Mouse (Mus musculus): ENCODE data around the gene Pfkm. TPM values are rescaled to one million over a fixed set of nuclear protein-coding genes. Genes with fewer than 3 reads are reported as not detected.

Gene Pfkm
- total RNA-seq, 1 experiment from 2014 or later: 2.6 TPM

GRCm38 (mm10) chr15:98093121-98094011 is 977 bp downstream of the Pfkm start, which contains the start of gene Senp1:
Gene Senp1 (minus strand): TSS chr15:98093744.
- peak; percentile 79 for ATAC-seq (replicated peaks; ENCODE audit: insufficient number of reproducible peaks, low FRiP score, low TSS enrichment, poor library complexity, severe bottlenecking)

GRCm38 (mm10) chr15:98094905-98095304 is 2.5 kb downstream of the Pfkm start:
- ATAC-seq (replicated peaks; ENCODE audit: insufficient number of reproducible peaks, low FRiP score, low TSS enrichment, poor library complexity, severe bottlenecking): no peak

GRCm38 (mm10) chr15:98096957-98097356 is 4.6 kb downstream of the Pfkm start:
- no peak for ATAC-seq (replicated peaks; ENCODE audit: insufficient number of reproducible peaks, low FRiP score, low TSS enrichment, poor library complexity, severe bottlenecking)

GRCm38 (mm10) chr15:98098519-98098918 is 6.1 kb downstream of the Pfkm start:
- ATAC-seq (replicated peaks; ENCODE audit: insufficient number of reproducible peaks, low FRiP score, low TSS enrichment, poor library complexity, severe bottlenecking): no peak

- ATAC-seq (replicated peaks; ENCODE audit: insufficient number of reproducible peaks, low FRiP score, low TSS enrichment, poor library complexity, severe bottlenecking): 0 out of 2 replicates have a peak, but pooled peaks have one; percentile 9
Observed at GRCm38 (mm10) chr15:98102401-98102800, 10.0 kb downstream of the Pfkm start.

DNA sequence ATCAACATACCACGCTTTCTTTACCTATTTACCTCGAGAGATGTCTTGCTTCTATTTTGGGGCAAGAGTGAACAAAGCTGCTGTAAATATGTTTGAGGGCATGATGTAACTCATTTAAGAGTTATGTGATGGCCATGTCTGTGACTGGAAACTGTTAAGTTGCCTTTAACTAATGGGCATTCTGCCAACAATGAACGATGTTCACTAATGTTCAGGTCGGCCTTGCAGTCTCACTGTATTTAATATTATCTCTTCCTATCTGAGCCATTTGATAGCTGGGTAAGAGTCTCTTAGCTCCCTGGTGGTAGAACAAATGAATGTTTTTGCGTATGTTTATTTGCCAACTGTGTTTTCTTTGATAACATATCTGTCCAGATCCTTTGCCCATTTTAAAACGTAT is 14.1 kb downstream of the Pfkm start:
- no peak for ATAC-seq (replicated peaks; ENCODE audit: insufficient number of reproducible peaks, low FRiP score, low TSS enrichment, poor library complexity, severe bottlenecking)

DNA sequence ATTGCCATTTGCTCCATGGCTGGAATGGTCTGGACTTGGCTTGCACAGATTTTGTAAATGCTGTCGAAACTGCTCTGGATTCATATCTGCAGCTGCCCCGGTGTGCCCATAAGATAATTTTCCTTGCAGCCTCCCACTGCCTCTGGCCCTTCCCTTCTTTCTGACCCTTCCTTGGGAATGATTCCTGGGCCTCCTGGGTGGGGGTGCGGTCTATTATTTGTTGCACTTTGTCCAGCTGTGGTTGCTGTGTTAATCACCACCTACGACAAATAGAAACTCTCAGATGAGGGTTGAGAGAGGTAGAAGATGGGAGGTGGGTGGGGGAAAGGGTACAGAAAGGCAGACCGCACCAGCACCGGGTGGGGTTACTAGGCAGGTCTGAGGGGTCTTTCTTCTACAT is 14.8 kb downstream of the Pfkm start:
- no peak for ATAC-seq (replicated peaks; ENCODE audit: insufficient number of reproducible peaks, low FRiP score, low TSS enrichment, poor library complexity, severe bottlenecking)

DNA sequence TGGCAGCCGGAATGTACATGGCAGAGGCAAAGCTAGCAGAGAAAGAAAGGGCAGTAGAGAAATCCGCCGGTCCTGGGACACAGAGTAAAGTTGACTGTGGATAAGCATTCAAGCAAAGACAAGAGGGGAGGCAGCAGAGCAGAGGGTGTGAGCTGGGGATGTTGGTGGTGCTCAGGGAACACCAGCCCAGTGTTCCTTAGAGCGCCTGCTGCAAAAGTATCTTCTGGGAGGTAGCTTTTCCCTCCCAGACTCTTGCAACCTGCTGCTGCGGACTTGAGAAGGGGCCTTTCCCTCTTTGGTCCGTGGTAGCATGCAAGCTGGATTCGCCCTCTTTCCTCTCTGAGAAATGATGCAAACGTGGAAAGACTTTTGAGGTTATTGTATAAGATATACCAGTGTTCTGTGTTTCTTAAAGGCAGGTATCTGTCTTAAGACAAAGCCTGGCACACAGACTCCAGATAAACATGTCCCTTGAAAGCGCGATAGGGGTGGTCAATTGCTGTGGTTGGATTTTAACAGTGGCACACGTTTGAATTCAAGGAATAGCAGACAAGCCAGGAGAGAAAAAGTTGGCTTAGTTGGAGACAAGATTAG is 15.4 kb downstream of the Pfkm start:
- no peak for ATAC-seq (replicated peaks; ENCODE audit: insufficient number of reproducible peaks, low FRiP score, low TSS enrichment, poor library complexity, severe bottlenecking)

DNA sequence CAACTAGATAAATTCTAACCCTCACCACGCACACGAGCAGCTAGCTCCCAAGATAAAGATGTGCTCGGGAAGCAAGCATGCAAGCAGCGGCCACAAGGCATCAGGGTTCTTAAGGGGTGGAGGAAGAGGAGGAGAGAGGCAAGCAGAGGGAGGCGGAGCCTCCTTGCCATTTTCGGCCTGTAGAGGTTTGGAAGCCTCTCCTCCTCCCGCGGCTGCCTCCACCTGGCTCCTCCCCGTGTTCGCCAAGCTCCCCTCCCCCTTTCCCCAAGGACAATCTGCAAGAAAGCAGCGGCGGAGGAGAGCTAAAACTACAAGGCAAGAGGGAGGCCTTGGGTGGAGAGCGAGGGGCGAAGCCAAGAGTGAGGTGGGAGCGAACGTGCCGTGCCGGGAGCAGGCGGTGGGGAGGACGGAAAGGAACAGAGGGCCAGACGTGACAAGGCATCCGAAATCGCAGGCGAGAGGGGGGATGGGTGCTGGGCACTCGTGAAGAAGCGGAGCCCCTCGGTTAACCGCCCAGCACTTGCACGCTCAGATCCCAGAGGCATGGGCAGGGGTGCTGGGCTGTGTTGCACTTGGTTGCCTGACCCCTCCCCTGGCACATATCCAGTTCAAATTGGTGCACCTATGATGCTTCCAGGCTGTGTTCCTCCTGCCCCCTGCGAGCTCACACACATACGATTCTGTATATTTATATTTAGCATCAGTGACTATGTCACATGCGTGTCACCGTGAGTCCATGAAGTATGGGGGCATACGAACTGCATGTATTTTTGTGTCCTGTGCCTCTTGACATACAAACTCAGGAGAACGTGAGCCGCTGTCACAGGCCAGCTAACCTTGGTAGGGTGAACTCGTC is 16.1 kb downstream of the Pfkm start:
- ATAC-seq (replicated peaks; ENCODE audit: insufficient number of reproducible peaks, low FRiP score, low TSS enrichment, poor library complexity, severe bottlenecking): peak; percentile 91

DNA sequence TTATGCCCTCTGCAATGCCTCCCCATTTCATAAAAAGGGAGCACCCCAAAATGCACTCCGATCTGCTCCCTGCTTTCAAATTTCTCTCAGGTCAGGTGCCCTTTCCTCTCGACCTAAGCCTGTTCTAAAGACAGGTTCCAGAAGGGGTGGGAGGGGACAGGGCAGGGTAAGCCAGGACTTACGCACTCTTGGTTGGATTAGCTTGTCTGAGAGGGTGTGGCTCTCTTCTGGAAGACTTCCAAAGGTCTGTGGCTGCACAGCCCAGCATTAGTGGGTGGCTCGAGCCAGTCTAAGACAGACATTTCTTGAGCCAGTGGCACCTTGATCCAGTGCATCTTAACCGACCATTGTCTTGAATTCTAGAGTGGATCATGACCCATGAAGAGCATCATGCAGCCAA is 19.4 kb downstream of the Pfkm start:
- no peak for ATAC-seq (replicated peaks; ENCODE audit: insufficient number of reproducible peaks, low FRiP score, low TSS enrichment, poor library complexity, severe bottlenecking)

DNA sequence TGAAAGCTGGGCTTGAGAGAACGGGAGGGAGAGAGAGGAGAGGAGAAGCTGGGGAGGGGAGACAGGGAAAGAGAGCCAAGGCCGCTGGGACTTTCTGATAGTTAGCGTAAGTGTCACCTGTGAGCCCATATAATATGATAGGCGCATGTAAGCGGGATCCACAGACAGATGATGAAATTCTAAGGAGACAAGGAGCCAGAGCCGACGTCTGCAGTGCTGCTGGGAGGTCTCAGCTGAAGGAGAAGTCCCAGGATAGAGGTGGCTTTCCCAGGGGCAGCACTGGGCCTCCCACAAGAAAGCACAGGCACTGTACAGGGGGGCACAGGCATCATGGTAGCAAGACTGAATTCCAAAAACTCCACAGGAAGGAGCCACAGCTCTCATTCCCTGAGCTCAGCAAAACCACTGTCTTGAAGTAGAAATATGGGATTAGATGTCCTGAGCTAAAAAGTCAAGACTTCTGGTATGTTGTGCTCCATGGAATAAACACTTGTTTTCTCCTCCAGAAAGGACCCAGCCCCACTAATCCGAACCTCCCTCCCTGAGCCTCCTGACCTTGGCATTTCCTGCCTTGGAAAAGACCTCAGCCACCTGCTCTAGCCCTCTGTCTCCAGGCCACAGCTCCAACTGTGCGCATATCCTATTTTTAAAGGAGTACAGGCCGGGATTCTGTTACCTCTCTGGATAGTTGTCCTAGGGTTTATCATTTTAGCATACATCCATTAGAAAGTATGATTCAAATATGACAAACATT is 21.9 kb downstream of the Pfkm start:
- ATAC-seq (replicated peaks; ENCODE audit: insufficient number of reproducible peaks, low FRiP score, low TSS enrichment, poor library complexity, severe bottlenecking): no peak

DNA sequence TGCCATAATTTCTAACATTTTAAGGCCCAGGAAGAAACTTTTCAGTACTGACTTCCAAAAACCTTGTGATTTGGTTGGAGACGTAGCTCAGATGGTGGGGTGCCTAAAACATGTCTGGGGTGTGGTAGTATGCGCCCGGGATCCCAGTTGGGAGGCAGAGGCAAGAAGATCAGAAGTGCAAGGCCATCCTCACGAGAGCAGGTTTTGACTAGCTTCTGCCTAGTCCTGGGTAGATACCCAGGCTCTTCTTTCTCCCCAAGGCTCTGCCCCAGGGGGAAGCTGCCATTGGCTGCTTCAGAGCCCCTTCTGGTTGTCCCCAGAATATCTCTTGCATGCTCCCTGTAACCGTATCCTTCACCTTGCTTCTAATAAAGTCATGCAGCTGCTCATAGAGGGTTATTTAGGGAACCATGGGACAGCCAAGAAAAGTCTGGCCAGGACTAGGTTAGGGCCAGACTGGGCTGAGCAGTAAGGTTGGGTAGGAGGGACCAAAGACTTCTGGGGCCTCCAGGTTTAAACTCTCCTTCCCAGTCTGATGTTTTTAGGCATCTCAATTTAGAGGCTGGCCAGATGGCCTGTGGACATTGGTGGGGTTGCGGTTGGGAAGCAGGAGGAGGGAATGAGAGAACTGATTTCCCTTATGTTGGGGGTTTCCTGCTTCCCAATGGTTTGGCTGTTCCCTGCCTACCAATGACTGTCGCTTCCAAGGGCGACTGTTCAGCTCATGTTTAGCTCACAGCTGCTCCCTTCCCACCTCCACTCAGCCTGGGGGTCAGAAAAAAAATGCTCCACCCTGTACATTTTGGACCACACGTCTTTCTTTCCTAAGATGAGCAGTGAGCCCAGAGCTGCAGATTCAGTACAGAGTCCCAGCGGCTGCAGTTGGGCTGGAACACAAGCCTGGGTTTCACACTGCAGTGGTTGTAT is 22.7 kb downstream of the Pfkm start:
- ATAC-seq (replicated peaks; ENCODE audit: insufficient number of reproducible peaks, low FRiP score, low TSS enrichment, poor library complexity, severe bottlenecking): no peak

- no peak for ATAC-seq (replicated peaks; ENCODE audit: insufficient number of reproducible peaks, low FRiP score, low TSS enrichment, poor library complexity, severe bottlenecking)
Observed at GRCm38 (mm10) chr15:98115779-98116163, 23.4 kb downstream of the Pfkm start.

DNA sequence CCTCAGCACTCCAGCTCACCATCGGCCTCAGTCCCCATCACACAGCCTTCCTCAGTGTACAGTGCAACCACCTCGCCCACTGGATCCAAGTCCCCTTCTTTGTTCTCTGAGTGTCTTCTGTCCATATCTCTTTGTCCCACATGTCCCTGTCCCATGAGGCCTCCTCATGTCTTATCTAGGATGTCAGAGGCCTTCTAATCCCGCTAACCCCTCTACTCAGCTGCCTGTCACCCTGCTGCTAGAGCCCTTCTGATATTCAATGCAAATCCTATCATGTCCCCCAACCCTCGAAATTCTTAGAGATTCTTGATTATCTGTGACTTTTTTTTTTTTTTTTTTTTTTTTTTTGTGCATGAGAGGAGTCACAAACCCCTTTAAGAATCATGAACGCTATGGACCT is 23.9 kb downstream of the Pfkm start:
- no peak for ATAC-seq (replicated peaks; ENCODE audit: insufficient number of reproducible peaks, low FRiP score, low TSS enrichment, poor library complexity, severe bottlenecking)

DNA sequence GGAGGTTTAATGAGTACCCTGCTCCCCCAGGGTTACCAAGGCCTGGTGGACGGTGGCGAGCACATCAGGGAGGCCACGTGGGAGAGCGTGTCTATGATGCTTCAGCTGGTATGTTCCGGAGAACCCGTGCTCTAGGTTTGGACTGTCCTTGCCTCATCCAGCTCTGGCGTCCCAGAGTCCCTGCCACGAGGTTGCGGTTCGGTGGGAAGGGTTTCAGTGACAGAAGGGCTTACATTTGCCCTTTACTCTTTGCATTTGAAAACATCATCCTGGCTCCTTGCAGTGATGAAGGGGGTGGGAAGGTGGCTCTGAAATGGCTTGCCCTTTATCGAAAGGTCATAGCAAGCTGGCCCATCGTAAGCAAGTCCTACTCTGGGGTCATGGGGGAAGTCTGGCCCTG is 27.0 kb downstream of the Pfkm start:
- ATAC-seq (replicated peaks; ENCODE audit: insufficient number of reproducible peaks, low FRiP score, low TSS enrichment, poor library complexity, severe bottlenecking): no peak

GRCm38 (mm10) chr15:98120831-98121230 is 28.4 kb downstream of the Pfkm start:
- ATAC-seq (replicated peaks; ENCODE audit: insufficient number of reproducible peaks, low FRiP score, low TSS enrichment, poor library complexity, severe bottlenecking): no peak

- ATAC-seq (replicated peaks; ENCODE audit: insufficient number of reproducible peaks, low FRiP score, low TSS enrichment, poor library complexity, severe bottlenecking): no peak
Observed at GRCm38 (mm10) chr15:98131001-98131400, 38.6 kb downstream of the Pfkm start.

GRCm38 (mm10) chr15:98131451-98131850 is 39.1 kb downstream of the Pfkm start:
- ATAC-seq (replicated peaks; ENCODE audit: insufficient number of reproducible peaks, low FRiP score, low TSS enrichment, poor library complexity, severe bottlenecking): no peak

Measured in monocyte, adult 5-6 weeks (primary cell).